Mouse (Mus musculus) bone marrow macrophage, adult 2 months (primary cell): ENCODE results near the gene Patj.

Source experiments
- CTCF ChIP-seq: IDR thresholded peaks from 2 replicates; pipeline ENCODE4 v1.5.1; 2012; ENCODE audit warnings: low read depth, mild to moderate bottlenecking, low read length, moderate library complexity
- POLR2A ChIP-seq: IDR thresholded peaks from 2 replicates; pipeline ENCODE4 v1.6.1; 2012; ENCODE audit warnings: mild to moderate bottlenecking, low read depth, low read length, borderline replicate concordance

DNA sequence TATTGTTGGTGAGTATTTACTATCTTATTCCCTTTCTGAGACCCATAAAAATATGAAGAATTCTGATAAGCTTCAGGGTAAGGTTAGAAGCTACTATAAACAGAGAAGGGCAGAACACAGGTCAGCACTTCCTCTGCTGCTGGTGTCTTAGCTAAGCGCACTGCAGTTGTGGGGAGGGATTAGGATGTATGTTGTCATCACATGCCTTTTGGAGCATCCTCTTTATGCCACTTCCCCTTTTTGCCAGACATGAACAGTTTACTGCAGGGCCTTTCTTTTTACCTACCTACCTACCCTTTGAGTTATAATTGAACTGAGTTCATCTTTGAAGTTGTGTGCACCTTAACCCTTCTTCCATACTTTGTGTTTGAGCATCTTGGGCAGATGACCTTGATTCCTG, 69.9 kb downstream of the Patj start:
- TF ChIP-seq POLR2A (no peak), CTCF (no peak)
